Comparison of ENCODE assay signal across 7 mouse cellular contexts in genomic region chr2:20520099-20520475, GRCm38 (mm10).
DNase-seq lines count a peak whose midpoint lies in the region; ATAC-seq and TF ChIP-seq lines count a peak whose summit lies in the region.

No protein-coding gene starts in this region.

- TF ChIP-seq POLR2A in small intestine, adult 2 months (IDR thresholded peaks at IDR 0.05; ENCODE audit: low read depth, low read length): no peak

- H3K4me2 ChIP-seq in forebrain, embryonic 11.5 days (ENCODE audit: low read depth, low read length, severe bottlenecking): peak overlapping the region; percentile 81
- H3K4me2 ChIP-seq in limb, embryonic 11.5 days (ENCODE audit: low read depth, severe bottlenecking): peak overlapping the region; percentile 83

- no peak for TF ChIP-seq CTCF in small intestine, adult 2 months (IDR thresholded peaks at IDR 0.05; ENCODE audit: extremely low read depth, insufficient read length, insufficient replicate concordance, low read depth, low read length)

- no peaks in the 10 kb centered on the region for H3K27me3 ChIP-seq in forebrain, embryonic 11.5 days (ENCODE audit: control insufficient read depth, insufficient read depth, low read length)
- no peaks in the 10 kb centered on the region for H3K27me3 ChIP-seq in limb, embryonic 11.5 days (ENCODE audit: control insufficient read depth, insufficient read depth, low read length)
- no peaks in the 10 kb centered on the region for H3K27me3 ChIP-seq in small intestine, adult 2 months (ENCODE audit: control insufficient read depth, insufficient read depth, low read length)

- peak overlapping the region; percentile 51 for H3K4me3 ChIP-seq in forebrain, embryonic 11.5 days (ENCODE audit: low read depth, low read length)
- peak overlapping the region; percentile 43 for H3K4me3 ChIP-seq in limb, embryonic 11.5 days (ENCODE audit: low read depth, low read length)
- H3K4me3 ChIP-seq in small intestine, adult 2 months (ENCODE audit: low read depth, low read length): peak overlapping the region; percentile 73

- ATAC-seq in forebrain, embryonic 11.5 days (replicated peaks; ENCODE audit: low FRiP score): no peak; the same call in 1 of the 2 replicates
- no peak for ATAC-seq in limb, embryonic 11.5 days (ENCODE audit: insufficient number of reproducible peaks, low FRiP score, low TSS enrichment, low read depth)

- peak overlapping the region; percentile 79 for H3K9ac ChIP-seq in forebrain, embryonic 11.5 days (ENCODE audit: low read length)
- peak overlapping the region; percentile 78; the same call in 1 of the 2 replicates for H3K9ac ChIP-seq in limb, embryonic 11.5 days (ENCODE audit: low read length)

- H3K36me3 ChIP-seq in forebrain, embryonic 11.5 days (ENCODE audit: control insufficient read depth, insufficient read depth, low read length): no peaks in the 10 kb centered on the region
- H3K36me3 ChIP-seq in limb, embryonic 11.5 days (ENCODE audit: control insufficient read depth, insufficient read depth, low read length): no peaks in the 10 kb centered on the region
- no peaks in the 10 kb centered on the region for H3K36me3 ChIP-seq in small intestine, adult 2 months (ENCODE audit: control insufficient read depth, insufficient read depth, low read length)

- peaks cover 5% of the 10 kb centered on the region; the same call in 1 of the 2 replicates for H3K4me1 ChIP-seq in forebrain, embryonic 11.5 days (replicated peaks; ENCODE audit: control insufficient read depth, insufficient read depth, low read length)
- no peaks in the 10 kb centered on the region for H3K4me1 ChIP-seq in limb, embryonic 11.5 days (ENCODE audit: control insufficient read depth, insufficient read depth, low read length)
- peaks cover 2% of the 10 kb centered on the region; the same call in 1 of the 2 replicates for H3K4me1 ChIP-seq in small intestine, adult 2 months (ENCODE audit: control insufficient read depth, insufficient read depth, insufficient read length, low read length)

- WGBS in forebrain, embryonic 11.5 days: under 1% methylated on average over 12 of the region's 12 CpGs
- under 1% methylated on average over 12 of the region's 12 CpGs for WGBS in limb, embryonic 11.5 days
- WGBS in small intestine, adult 2 months: 1% methylated on average over 12 of the region's 12 CpGs

- H3K27ac ChIP-seq in forebrain, embryonic 11.5 days (ENCODE audit: low read depth, low read length): no peak overlapping the region
- no peak overlapping the region for H3K27ac ChIP-seq in limb, embryonic 11.5 days (replicated peaks; ENCODE audit: low read depth, low read length)
- H3K27ac ChIP-seq in small intestine, adult 2 months (ENCODE audit: insufficient read depth, low read depth, low read length): peak overlapping the region; percentile 54

- intact Hi-C loops in left cerebral cortex, postnatal 10 days (cut with DNase I): loop anchor here (10.0 kb wide), 1 partner anchor 255 kb away; no protein-coding TSS in a partner anchor

- H3K9me3 ChIP-seq in forebrain, embryonic 11.5 days (ENCODE audit: control insufficient read depth, low read length): no peaks in the 10 kb centered on the region
- no peaks in the 10 kb centered on the region for H3K9me3 ChIP-seq in limb, embryonic 11.5 days (ENCODE audit: control insufficient read depth, low read length)

- peak; percentile 6 for DNase-seq in ovary, postnatal 36 days (ENCODE audit: low spot score)
- no peak for DNase-seq in ovary, postnatal 14 days (ENCODE audit: low spot score)
- peak; percentile 54 for DNase-seq in forebrain, embryonic 11.5 days (ENCODE audit: low spot score)
- peak; percentile 51 for DNase-seq in limb, embryonic 11.5 days (ENCODE audit: low spot score)
- DNase-seq in left cerebral cortex, postnatal 10 days (ENCODE audit: extremely low spot score in 1 of 2, low spot score in 2 of 2): no peak
- no peak for DNase-seq in layer of hippocampus, adult 9-10 months (ENCODE audit: low spot score)

Comparison
In these comparisons a context has a peak if more than half of its experiments do, and no peak if none do; other contexts are left out.
1. DNase-seq: peak in ovary, postnatal 36 days (single experiment), forebrain, embryonic 11.5 days (single experiment) and limb, embryonic 11.5 days (single experiment); none in ovary, postnatal 14 days (single experiment), left cerebral cortex, postnatal 10 days (0 of 2) and layer of hippocampus, adult 9-10 months (single experiment).
2. Peak in every context shown above with its lines, with median percentiles within 50 percentile points of each other: H3K4me3 ChIP-seq.